Mouse (Mus musculus) T-helper 17 cell (primary cell): ENCODE data around the gene Hils1.
"Not testable (repeated sequence)": the region's sequence is repeated elsewhere in the genome, so short reads cannot be mapped to it uniquely, and the experiment has no call there.

Experiments used
- in situ Hi-C, 2 experiments: fragments of 300-600 bp; cut with MboI, MseI; formaldehyde crosslinking; loops; 1 replicate in 1 of 2; 2 replicates in 1 of 2; pipeline ENCODE4 v1.15.1; 2025; ENCODE audit warnings: high pct_unique_total_duplicates in 2 of 2

Hils1 gene

DNA sequence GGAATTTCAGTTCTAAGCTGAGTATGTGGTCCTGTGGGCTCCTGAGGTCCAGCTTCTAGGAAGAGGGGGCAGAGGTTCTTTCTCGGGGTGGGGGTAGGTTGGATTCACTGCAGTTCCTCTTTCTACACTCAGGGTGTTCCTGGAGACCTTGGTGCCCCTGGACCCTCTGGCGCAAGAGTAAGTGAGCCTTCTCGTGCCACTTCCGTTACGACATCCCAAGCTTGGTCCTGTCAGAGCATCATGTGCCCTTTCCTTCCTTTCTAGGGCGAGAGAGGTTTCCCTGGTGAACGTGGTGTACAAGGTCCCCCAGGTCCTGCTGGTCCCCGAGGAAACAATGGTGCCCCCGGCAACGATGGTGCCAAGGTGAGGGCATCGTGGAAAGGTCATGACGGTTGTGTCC is 22.2 kb upstream of the Hils1 start:
- in situ Hi-C loops: loop anchor here in 1 of 2 experiments (5.0 kb wide), 1 partner anchor 83 kb away; no protein-coding TSS in a partner anchor

DNA sequence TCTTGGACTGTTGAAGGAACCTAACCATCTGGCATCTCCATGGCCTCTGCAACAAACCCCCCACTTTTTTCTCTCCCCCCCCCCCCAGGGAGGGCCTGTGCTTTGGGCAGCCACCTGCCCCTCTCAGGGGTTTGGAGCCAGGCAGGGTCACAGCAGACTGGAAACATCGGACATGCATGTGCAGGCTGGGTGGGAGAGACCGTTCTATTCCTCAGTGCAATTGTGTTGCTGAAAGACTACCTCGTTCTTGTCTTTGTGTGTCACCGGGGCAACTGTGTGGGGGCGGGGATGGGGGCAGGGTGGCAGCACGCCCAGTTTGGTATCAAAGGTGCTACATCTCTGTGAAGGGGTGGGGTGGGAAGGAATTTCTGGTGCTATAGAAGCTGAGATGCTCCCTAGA is 15.2 kb upstream of the Hils1 start:
- in situ Hi-C loops: no loop called here

DNA sequence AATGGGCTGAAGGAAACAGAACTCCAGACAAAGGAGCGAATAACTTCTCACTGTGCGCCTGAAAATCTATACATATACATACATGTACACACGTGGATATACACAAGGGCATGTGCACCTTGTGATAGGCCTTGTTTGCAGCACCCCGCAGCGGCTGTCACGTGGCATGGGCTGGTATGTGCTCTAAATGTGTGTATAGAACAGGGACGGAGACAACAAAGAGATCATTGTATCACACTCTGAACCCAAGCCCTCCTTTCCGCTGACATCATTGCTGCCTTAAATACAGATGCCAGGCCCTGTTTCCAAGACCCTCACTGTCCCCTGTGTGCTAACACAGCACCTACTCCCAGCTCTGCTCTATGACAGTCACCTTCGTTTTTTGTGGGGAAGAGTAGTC is 12.3 kb upstream of the Hils1 start:
- in situ Hi-C loops: no loop called here

DNA sequence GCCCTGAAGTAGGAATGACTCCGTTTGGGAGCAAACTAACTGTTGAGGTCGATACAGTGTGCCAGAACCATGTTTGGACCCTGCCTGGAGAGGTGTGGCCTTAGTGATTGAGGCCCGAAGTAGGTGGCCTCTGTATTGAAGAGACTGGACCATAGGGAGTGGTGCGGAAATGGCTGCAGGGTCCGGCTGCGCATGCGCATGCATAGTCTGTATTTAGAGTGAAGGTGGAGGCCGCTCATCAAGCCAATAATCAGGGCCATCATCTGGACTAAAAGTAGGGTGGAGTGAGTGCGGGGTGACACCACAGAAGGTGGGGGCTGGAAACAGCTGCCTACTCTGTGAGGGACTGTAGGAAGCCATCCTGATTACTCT is 9.7 kb upstream of the Hils1 start:
- in situ Hi-C loops: no loop called here

DNA sequence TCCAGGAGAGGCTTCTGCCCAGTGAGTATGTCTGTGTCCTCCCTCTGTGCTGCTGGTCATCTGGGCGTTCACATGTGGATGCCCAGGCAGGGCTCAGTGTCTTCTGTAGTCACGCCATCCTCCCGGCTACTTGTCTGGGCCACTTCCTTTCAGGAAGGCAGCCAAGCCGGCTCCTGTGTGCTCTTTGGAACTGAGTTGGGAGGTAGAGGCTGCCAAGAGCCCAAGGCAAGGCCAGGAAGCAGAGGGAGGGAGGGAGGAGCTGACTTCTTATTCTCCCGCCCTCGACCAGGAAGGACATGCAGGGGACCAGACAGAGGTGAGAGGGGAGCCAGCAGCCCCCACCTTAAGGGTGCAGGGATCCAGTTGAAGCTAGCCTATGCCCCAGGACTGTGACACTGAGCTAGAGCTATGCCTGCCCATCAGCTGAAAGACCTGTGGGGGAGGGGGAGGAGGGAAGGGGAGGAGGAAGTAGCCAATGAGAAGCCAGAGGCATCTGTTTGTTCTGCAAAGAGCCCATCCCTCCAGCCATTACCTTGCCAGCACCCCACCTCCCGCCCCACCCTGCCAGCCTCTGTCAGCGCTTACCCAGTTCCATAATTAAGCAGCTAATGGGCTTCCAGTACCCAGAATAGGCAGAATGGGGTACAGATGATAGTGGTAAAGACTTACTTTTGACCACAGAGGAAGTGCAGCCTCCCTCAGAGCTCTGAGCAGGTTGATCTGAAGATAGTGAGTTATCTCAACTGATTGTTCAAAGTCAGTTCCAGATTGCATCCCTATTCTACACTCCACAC is 9.1 kb upstream of the Hils1 start:
- in situ Hi-C loops: no loop called here

DNA sequence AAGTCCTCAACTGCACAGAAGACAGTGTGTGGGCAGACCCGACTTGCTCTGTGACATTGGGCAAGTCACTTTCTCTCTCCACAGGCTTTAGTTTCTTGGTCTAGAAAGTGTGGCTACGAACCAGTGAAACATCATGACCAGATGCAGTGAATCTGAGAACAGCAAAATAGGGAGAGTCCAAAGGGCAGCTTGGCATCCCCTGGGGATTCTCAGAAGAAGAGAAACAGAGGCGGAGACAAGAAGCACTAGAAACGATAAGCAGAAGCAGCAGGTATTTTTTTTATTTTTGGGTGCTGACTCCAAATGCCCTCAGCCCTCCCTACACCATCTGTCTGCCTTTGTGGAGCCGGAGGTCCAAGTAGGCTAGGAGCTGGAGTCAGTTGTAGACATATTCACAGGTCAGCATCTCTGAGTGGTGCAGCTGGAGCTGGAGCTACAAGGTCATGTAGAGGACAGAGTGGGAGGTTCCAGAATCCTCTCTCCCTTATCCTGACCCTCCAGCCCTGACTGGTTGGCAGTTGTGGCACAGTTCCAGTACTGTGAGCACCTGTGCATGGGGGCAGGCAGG is 4.8 kb upstream of the Hils1 start:
- in situ Hi-C loops: no loop called here

DNA sequence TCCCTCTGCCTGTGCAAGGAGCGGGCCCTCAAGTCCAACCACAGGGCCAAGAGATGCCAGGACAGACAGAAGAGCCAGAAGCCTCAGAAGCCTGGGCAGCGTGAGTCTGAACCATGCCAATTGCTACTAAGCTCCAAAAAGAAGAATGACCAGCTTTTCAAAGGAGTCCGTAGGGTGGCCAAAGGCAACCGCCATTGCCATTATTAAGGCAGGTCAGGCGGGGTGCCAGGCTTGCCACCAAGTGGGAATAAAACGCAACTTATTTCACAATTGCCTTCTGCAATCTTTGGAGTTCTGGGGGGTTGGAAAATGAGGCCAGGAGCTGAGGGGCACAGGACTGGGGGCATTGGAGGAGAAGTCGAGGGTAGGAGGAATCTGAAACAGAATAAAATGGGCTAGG is 794 bp downstream of the Hils1 start:
- in situ Hi-C loops: no loop called here

DNA sequence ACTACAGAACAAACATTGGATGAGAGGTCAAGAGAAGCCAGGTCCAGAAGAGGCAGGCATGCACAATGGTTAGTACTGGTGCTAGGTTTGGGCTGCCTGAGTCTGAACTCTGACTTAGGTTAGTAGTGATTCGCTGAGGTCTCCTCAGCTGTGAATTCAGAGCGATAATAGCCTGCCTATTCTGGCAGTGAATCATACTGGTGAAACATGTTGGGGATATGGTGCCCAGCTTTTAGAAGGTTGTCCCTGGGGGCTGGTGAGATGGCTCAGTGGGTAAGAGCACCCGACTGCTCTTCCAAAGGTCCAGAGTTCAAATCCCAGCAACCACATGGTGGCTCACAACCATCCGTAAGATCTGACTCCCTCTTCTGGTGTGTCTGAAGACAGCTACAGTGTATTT is 2.3 kb downstream of the Hils1 start:
- in situ Hi-C loops: not testable (repeated sequence)

DNA sequence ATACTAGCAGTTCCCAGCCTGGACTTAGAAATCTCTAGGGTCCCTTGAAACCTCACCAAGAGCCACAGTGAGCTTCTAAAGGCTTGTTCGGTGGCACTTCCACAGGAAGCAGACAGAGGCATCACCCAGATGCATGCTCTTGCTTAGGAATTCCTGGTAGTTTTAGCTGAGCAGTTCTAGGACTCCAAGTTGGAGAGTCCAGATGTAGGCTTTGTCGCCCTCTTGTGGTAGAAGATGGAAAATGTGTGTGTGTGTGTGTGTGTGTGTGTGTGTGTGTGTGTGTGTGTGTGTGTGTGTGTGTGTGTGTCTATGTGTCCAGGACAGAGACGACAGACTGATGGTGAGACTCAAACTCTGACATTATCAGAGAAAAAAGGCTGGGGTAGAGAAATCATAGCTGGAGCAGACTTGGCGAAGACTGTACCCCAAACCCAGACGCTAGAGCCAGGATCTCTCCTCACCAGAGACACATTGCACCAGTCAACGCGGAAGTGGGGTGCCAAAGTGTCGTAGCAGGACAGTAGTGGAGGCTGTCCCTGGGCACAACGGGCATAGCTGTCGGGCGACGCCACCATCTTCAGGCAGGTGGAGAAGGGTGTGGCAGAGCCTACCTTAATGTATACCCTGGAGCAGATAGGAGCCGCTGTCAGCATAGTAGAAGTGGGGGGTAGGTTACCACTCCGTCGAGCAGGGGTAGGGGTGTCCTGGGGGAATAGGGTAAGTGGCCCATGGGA is 3.0 kb downstream of the Hils1 start:
- in situ Hi-C loops: no loop called here

DNA sequence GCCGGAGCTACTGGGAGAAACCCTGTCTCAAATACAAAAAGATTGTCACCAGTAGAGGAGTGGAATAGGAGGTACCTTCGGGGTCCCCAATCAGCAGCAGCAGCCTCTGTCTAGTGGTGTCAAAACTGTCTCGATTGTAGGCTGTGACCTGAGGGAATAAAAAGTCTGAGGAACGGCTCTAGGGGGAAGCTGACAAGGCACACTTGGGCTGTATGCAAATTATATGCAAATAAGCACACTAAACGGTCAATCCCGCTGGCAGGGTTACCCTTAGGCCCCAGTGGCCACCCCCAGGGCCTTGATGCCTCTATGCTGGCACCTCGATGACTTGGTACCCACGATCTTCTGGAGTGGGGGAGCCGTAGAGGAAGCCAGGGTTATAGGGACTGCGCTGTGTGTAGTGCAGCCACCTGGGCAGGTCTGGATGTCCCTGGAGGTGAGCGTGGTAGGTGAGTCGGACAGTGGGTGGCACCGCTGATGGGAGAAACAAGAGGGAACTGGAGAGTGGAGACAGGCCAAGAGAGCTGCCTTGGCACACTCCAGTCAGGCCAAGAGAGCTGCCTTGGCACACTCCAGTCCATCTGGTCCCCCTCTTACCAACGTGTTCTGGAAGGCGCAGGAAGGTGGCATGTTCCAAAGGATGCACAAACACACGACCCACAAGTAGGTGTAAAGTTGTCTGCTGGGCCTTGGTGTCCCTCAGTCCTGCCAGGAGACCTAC is 4.7 kb downstream of the Hils1 start:
- in situ Hi-C loops: no loop called here

DNA sequence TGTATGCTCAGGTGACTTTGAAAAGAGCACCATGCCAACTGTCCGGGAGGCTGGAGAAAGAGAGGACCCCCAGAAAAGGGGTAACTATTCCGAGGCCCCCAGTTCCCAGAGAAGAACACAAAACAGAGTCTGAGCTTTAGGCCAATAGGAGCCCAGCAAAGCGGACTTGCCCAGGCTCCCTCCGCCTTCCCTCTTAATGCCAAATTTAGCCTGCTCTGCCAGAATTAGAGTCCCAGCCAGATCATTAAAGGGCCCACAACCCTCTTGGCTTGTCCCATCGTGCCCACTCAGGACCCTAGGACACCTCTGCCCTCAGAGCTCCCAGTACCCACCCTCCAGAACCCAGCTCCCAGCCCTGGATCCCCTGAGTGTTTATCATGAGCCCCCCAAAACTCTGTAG is 5.5 kb downstream of the Hils1 start:
- in situ Hi-C loops: no loop called here

DNA sequence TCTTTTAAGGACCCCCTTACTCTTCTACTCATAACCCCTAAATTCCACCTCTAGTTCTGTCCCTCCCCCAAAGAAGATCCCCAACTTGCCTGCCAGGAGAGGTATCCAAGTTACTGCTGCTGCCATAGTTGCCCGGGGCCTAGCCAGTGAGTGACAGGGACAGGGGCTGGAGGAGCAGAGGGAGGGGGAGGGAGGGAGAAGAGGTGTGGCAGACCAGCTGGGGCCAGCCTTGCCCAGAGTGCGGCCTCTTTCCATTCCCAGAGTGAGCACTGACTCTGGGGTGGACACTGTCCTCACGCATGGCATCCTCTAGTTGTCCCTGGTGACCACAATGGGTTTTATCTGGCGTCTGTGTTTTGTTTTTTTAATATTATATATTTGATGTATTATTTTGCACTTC is 5.9 kb downstream of the Hils1 start:
- in situ Hi-C loops: no loop called here

DNA sequence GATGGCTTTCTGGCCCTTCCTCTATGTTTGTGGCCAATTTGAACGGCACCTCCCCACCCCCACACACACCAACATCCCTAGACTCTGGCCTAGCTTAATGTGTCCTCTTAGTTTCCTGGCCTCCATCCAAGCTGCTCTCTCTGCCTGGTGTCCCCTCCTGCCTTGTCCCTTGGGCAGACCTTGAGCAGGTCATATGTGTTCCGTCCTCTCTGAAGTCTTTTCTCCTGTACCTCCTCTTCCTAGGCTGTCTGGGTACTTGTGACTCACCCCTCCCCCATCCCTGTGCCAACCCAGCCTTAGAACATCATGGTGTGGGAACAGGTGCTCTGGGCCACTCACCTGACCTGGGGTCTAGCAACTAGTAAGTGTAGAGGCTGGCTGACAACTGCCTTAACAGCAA is 7.6 kb downstream of the Hils1 start:
- in situ Hi-C loops: no loop called here

DNA sequence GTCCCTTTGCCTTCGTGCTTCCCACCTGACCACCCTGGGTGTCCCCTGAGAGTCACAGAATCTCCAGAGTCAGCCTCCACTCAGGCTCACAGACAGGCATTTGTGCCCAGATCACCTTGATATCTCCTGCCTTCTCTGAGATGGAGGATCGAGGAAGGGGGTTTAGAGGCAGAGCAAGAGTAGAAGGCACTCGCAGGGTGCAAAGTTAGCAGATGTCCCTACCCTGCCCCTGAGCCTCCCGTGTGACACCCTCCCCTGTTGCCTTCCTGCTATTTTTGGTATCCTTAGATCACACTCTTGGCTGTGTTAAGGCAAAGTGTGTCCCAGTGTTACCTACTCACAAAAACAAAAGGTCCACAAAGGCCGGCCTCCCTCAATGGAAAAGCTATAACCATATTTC is 8.8 kb downstream of the Hils1 start, which contains the start of gene Sgca:
TSS of gene Sgca (minus strand) at position 129 of the 400 bp plus-strand sequence.
- in situ Hi-C loops: no loop called here

DNA sequence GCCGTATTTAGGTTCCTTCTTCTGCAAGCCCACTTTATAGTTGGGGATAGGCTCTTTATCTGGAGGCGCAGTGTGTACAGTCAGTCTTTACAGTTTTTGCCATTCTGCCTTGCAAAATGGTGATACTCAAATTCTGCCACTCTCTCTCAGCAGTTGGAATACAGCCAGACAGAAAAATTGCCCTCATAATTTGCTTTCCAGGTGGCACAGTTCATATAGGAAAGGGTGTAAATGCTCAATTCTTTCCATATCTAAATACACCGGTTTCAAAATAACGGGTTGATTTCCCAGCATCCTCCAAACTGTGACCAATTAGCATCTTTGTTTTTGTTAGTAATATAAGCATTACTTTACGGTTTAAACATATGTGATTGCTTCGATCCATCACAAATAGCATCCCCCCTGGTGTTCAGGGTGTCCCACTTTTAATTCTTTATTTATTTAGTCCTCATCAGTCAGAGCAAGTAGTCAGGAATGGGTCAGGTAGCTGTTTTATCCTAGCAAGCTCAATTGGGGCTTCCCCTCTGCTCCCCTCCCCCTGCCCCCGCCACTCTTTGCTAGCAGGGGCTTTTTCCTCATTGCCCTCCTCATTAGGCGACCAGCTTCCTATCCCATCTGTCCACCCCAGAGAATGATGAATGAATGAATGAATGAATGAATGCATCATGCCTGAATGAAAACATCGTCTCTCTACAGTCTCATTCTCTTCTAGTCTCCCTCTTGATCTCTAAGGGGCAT is 11.0 kb downstream of the Hils1 start:
- in situ Hi-C loops: no loop called here

DNA sequence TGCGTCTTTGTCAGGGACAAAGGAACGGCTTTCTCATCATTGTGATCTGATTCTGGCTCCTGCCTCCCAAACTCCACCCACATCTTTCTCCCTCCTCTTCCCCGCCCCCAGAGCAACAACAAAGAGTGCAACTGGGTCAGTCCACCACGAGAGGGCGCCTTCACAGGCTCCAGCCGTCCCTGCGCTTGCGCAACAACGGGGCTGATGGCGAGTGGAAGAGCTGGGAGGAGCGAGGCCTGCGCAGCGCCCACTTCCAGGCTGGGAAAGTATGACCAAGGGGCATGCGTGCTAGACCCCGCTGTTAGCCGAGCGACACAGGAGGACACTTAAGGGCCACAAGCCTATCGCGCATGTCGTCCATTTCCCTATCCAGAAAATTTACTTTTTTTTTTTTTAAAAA is 11.6 kb downstream of the Hils1 start:
- in situ Hi-C loops: no loop called here

DNA sequence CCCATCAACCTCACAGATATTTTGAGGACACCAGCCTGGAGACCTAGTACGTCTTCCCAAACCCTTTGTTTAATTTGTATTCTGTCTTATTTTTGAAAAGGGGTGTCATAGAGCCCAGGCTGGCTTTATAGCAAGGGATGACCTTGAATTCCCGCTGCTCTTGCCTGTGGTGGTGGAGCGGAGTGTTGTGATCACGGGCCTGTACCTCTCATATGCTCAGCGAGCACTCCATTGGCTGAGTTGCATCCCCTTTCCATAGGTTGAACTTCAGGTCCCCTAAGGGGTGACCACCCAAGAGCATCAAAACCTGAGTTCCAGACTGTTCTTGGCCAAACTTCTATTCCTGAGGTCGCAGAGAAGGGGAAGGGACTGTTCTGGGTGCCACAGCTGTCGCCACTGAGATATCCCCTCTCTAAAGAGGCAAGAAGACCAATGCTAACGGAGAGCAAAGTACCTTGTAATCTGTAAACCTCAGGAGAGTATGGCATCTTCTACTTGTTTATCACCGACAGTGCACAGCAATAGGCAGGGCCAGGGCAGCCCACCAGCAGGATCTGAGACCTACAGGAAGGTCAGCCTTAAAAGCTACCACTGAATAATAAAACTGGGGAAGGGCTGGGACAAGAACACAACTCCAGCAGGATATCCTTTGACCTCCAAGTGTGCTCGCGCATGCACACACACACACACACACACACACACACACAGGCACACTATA is 12.2 kb downstream of the Hils1 start:
- in situ Hi-C loops: no loop called here

DNA sequence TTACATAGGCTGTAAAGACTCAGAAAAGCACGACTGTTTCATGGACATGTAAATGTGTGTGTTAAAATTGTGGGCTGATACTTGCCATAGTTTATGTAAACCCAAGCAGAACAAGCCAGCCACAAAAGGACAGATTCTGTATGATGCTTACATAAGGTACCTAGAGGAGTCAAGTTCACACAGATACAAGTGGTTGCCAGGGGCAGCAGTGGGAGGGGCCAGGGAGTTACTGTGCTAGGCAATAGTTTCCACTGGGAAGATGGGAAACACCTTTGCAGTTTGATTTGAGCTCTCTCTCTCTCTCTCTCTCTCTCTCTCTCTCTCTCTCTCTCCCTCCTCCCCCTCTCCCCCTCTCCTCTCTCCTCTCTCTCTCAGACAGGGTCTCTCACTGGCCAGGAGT is 17.7 kb downstream of the Hils1 start:
- in situ Hi-C loops: no loop called here

DNA sequence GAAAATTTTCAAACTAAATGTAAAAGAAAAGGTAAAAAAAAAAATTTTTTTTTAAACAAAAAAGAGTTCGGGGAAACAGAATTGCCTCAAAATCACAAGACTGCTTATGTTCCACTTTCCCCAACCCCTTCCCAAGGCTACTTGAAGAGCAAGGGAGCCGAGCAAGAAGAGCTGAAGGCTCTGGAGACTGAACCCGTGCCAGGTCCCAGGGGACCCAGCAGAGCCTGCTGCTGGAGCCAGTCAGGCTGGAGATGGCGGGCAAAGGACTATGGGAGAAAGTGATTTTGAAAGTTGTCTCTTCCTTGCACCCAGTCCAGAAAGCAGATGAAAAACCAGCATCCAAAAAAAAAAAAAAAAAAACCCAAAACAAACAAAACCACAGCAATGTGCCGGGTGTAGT is 18.4 kb downstream of the Hils1 start:
- in situ Hi-C loops: no loop called here

DNA sequence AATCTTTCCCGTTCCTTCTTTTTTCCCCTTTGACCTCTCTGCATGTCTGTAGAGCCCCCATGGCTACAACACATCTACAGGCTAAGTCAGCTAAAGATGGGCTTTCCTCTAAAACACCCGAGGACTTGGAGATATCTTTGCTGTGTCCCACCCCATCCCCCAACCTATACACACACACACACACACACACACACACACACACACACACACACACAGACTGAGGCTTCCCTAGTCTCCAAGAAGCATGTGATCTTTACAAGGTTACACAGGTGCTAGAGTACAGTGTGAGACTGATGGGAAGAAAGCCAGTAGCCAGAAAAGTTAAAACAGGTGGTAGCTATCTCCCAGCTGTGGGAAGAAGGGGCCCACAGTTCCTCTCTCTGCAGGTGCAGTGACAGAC is 19.0 kb downstream of the Hils1 start:
- in situ Hi-C loops: no loop called here

DNA sequence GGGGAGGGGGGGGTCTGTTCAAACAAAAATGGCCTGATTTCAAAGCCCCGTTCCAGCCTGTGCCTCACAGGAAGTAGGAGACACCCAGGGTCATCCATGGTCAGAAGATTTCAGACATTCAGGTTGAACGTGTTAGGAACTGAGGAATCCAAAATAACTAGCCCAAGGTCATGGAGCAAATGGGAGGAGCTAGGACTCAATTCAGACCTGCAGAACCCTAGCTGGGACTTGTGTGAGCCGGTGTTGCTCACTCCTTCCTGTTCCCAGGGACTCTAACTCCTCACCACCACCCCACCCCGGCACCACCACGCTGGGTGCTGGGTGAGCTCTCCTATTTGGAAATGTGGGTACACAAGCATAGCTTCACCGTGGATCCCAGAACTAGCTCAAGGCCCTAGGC is 19.9 kb downstream of the Hils1 start:
- in situ Hi-C loops: no loop called here
